Mouse (Mus musculus): Measurements from ENCODE around the gene Nt5dc2.

DNA sequence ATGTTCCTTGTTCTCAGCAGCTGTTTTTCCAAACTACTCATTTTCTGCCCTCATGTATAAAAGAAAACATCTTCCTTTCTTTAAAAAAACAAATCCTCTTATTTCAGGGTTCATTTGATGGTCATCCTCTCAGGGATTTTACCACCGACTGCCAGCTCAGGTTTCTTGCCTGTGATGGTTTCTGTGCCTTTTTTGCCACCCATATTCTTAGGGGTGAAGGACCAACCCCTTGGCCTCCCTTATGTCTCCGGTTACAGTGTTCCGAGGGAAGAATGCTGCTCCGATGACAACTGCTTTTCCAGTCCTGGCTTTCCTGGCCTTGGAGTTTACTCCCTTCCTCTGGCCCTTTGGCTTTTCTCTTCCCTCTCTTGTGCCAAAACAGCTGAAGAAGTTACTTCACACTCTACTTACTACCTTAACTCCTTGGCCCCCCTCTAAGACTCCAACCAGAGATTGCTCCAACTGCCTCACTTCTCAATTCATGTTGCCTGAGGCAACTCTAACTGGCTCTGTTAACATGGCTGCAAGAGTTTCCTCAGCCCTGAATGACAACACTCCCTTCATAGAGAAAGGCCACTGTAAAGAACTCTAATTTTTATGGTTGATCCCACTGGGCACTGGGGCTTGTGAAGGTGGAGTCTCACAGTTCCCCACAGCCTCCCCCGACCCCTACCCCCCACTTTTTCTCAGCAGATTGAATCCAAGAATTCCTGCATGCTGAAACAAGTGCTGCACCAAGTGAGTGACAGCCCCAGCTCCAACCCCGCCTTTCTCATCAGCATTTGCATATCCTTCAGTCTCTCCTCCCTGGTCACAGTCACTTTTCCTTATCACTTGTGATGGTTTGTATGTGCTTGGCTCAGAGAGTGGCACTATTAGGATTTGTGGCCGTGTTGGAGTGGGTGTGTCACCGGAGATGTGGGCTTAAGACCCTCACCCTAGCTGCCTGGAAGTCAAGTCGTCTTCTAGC lies 5.5 kb upstream of the Nt5dc2 start:
- no peak for TF ChIP-seq JUND (conservative IDR thresholded peaks at IDR 0.05; ENCODE audit: low read depth, low read length)
- no peak for TF ChIP-seq CHD2 (IDR thresholded peaks at IDR 0.05; ENCODE audit: low read length)
- no peak for TF ChIP-seq SIN3A (IDR thresholded peaks at IDR 0.05; ENCODE audit: low read length)
- no peak for TF ChIP-seq EP300 (IDR thresholded peaks at IDR 0.05; ENCODE audit: low read length)
- no peak for TF ChIP-seq CTCF (conservative IDR thresholded peaks at IDR 0.05 in 1 of 2, IDR thresholded peaks at IDR 0.05 in 1 of 2; ENCODE audit: low read depth in 2 of 2, low read length in 2 of 2)
- no peak for TF ChIP-seq POLR2A (IDR thresholded peaks at IDR 0.05; ENCODE audit: low read depth, low read length)

Measured in CH12.LX (cell line).